Mouse (Mus musculus) gastrocnemius, postnatal 25 days (tissue): ENCODE data around the gene Klk1. TPM values are rescaled to one million over a fixed set of nuclear protein-coding genes. Genes with fewer than 3 reads are reported as not detected.
A peak's percentile ranks its signal among the peaks of the same experiment; 100 is the strongest.
"Not testable (repeated sequence)": the region's sequence is repeated elsewhere in the genome, so short reads cannot be mapped to it uniquely, and the experiment has no call there.

Experiments
- DNase-seq: peaks from one replicate; pipeline ENCODE4 v3.0.0; 2022
- long read RNA-seq, 2 experiments: library from polyadenylated mRNA; stranded (forward); transcript quantifications; one replicate each; pipeline ENCODE4 v2.0.0; 2021
- total RNA-seq, 2 experiments: library from RNA; stranded (reverse); gene quantifications; 1 replicate in 1 of 2; 2 replicates in 1 of 2; pipeline ENCODE4 v1.2.3; 2021

The Klk1 gene
- total RNA-seq, result not detected
- long read RNA-seq, experiment 1, result 0 reads
- long read RNA-seq, experiment 2, result 0 reads

DNA sequence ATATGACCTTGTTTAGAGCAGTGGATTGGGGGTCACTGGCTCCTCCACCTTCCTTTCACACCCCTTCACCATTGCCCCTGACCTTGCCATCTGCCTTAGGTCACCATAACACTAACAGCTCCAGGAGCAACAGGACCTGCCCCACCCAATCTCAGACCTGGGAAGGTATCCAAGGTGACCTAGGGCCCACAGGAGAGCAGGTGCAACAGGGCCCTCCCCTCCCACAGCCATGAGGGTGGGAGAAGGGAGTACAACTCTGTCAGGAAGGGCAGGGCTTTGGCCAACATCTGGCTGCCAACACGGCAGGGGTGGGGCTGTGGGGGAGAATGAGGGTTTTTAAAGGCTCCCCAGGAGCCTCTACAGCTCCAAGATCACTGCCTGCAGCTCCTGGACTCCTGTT, at the start of gene Klk1:
TSS of gene Klk1 (plus strand) at position 285 of the 400 bp plus-strand sequence.
- no peak for DNase-seq

DNA sequence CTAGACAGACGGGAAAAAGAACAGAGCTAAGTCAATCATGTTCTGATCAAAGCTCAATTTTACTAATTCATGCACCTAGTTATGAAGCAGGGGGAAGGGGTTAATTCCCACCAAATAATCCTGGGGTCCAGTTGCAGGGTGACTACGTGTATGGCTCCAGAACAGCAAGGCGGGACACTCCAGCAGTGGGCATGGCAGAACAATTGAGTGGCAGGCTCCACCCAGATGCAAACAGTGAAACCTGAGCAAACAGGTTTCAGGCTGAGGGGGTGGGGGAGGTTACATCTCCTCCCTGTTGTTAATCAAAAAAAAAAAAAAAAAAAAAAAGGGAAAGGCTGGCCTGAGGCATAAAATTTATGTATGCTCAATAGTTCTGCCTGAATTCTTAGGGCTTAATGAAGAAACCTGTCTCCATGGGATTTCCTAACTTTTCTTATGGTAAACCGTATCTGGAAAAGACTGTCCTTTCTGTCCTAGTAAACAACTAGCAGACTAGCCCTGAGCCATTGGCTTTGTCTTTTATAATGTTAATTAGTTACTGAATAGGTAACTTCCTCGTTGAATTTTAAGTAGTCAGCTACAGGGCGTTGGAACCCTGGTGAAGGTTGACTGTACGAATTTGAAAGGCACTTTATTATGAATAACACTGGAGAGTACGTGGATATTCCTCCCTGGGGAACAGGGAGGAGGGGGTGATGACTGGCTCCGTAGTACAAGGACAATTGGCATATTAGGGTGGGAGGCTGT, 45.7 kb upstream of the Klk1 start:
- DNase-seq, result no peak

DNA sequence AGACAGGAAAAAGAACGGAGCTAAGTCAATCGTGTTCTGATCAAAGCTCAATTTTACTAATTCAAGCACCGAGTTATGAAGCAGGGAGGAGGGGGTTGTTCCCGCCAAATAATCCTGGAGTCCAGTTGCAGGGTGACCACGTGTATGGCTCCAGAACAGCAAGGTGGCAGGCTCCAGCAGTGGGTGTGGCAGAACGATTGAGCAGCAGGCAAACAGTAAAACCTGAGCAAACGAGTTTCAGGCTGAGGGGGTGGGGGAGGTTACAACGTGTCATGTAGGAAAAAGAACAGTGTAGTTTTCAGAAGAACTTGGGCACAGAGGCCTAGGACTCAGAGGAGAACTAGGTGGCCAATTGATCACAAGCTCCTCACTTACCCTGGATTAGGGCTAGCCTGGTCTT, 38.6 kb upstream of the Klk1 start:
- DNase-seq, result not testable (repeated sequence)

DNA sequence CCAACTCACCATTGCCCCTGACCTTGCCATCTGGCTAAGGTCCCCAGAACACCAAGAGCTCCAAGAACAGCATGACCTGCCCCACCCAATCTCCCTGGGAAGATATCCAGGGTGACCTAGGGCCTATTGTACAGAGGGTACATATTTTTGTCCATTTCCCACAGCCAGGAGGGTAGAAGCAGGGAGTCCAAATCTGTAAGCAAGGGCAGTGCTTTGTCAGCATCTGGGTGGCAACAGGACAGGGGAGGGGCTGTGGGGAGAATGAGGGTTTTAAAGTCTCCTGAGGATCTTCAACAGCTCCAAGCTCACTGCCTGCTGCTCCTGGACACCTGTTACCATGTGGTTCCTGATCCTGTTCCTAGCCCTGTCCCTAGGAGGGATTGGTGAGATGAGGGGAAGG, 37.2 kb upstream of the Klk1 start, which contains the start of gene Klk1b24:
TSS of gene Klk1b24 (plus strand) at position 301 of the 400 bp plus-strand sequence.
- DNase-seq, result not testable (repeated sequence)

DNA sequence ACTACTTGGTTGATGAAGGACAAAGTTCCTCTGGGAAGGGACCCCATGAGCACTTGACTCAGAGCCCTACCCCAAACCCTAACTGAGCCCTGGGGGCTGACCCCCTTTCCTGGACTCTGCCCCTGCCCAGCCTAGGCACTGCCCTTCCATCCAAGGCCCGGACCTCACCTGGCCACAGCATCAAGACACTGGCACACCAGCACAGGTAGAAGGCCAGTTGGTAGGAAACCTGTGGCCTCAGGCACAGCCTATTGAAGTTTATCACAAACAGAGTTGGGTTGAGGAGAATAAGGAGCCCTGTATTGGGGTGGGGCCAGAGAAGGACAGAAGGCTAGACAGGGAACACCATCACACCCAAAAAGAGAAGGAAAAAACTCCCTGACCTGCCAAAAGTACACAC, 31.7 kb upstream of the Klk1 start:
- not testable (repeated sequence) for DNase-seq

DNA sequence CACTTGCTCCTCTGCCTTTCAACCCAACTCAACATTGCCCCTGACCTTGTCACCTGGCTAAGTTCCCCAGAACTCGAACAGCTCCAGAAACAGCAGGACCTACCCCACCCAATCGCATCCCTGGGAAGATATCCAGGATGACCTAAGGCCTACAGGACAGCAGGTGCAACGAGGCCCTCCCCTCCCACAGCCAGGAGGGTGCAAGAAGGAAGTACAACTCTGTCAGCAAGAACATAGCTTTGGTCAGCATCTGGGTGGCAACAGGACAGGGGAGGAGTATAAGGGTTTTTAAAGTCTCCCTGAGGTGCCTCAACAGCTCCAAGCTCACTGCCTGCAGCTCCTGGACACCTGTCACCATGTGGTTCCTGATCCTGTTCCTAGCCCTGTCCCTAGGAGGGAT, 27.3 kb upstream of the Klk1 start, which contains the start of gene Klk1b3:
TSS of gene Klk1b3 (plus strand) at position 301 of the 400 bp plus-strand sequence.
- no peak for DNase-seq

DNA sequence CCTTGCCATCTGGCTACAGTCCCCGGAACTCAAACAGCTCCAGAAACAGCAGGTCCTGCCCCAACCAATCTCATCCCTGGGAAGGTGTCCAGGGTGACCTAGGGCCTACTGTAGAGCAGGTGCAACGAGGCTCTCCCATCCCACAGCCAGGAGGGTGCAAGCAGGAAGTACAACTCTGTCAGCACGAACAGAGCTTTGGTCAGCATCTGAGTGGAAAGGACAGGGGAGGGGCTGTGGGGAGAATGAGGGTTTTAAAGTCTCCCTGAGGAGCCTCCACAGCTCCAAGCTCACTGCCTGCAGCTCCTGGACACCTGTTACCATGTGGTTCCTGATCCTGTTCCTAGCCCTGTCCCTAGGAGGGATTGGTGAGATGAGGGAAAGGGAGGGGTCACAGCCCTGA, 18.0 kb upstream of the Klk1 start, which contains the start of gene Klk1b4:
TSS of gene Klk1b4 (plus strand) at position 301 of the 400 bp plus-strand sequence.
- not testable (repeated sequence) for DNase-seq

DNA sequence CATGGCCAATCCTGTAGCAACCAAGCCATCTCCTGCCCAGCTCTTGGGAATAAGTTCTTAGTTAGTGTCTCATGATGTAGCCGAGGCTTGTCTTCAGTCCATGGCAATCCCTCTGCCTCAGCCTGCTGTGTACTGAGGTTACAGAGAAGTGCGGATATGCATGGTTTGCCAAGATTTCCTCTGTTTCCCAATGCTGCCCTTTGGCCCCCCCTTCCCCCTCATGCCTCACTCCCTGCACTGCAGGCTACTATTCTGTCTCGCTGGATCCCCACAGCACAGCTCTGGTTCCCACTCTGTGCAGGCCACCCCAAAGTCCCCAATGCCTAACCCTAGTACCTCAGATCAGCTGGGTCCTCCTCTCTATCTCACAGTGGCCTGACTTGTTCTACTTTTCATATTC, 16.9 kb upstream of the Klk1 start:
- no peak for DNase-seq

DNA sequence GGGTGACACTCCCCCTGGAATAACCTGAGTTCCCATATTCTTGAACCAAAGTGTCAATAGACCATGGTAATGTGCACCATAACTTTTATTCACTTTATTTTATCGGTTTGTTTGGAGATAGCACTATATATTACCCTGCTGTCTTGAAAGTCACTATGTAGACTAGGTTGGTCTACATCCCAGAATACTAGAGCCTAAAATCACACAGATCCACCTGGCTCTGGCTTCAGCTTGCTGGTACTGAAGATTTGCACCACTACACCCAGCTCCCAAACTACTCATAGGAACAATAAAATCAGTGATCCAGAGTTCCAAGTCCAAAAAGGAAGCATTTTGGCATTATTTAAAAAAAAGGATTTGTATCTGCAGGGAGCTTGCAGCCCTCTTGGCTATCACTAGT, 9.5 kb upstream of the Klk1 start, which contains the start of gene Klk1b5:
TSS of gene Klk1b5 (plus strand) at position 301 of the 400 bp plus-strand sequence.
- no peak for DNase-seq

DNA sequence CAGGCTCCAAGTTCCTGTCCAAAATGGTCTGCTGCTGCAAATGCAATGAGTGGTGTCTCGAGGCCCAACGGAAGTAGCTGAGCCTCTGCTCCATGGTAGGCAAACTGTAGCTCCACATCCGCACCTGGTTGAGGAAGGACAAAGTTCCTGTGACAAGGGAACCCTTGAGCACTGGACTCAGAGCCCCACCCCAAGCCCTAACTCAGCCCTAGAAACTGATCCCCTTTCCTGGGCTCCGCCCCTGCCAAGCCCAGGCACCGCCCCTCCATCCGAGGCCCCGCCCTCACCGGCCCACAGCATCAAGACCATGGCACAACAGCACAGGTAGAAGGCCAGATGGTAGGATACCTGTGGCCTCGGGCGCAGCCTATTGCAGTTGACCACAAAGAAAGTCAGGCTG, 3.6 kb upstream of the Klk1 start:
- not testable (repeated sequence) for DNase-seq

DNA sequence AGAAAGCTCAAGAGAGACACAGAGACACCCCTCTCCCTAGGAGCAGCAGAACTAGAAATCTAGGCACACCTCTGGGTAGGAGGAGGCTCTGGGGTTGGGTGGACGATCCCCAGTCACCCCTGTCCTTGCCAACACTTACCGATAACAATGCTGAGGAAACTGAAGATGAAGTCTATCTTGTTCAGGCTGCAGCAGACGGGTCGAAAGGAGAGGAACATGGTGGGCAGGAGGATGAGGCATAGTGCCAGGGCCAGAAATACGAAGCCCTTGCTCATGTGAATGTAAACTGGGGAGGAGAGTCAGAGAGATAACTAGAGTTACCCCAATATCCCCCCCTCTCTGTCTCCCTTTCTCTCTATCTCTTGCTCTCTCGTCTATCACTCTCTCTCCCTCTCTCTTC, 2.8 kb upstream of the Klk1 start:
- not testable (repeated sequence) for DNase-seq

DNA sequence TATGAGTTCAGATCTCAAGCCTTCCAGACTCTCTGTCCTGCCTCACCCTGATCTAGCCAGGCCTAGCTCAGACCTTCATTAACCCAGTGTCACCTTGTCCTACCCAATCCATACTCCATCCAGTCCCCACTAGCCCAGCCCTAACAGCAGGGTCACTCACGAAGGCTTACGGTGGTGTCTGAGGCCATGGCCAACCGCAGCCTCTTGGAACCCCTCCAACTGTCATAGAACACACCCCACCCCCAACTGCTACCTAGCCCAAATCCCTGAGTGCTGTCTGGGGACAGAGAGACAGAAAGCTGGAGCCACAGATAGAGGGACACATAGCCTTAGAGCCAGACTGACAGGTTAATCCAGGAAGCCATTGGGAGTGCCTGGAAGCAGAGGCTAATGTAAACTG, 10.7 kb downstream of the Klk1 start, which contains the start of gene Gm36864:
TSS of gene Gm36864 (plus strand) at position 269 of the 400 bp plus-strand sequence.
- no peak for DNase-seq

DNA sequence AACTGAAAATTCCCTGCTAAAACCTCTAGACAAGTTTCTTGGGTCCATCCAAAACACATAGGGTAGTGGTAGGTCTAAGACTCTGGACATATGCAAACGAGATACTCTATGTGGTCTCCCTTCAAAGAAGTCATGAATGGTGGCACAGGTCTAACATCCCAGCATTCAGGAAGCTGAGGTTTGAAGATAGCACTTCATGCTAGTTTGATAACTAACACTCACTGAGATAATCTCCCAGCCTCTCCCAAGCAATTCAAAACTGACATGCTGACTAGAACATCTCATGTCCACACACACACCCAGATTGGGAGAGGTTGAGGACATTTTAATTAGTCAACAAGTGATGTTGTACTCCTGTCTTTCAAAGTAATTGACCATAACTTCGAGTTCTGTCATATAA, 14.8 kb downstream of the Klk1 start:
- no peak for DNase-seq

DNA sequence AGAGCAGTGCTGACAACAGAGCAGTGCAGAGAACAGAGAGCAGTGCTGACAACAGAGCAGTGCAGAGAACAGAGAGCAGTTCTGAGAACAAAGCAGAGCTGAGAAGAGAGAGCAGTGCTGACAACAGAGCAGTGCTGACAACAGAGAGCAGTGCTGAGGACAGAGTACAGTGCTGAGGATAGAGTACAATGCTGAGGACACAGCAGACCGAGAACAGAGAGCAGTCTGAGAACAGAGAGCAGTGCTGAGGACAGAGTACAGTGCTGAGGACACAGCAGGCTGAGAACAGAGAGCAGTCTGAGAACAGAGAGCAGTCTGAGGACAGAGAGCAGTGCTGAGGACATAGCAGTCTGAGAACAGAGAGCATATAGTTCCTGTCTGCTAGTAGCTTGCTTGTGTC, 15.6 kb downstream of the Klk1 start:
- no peak for DNase-seq

DNA sequence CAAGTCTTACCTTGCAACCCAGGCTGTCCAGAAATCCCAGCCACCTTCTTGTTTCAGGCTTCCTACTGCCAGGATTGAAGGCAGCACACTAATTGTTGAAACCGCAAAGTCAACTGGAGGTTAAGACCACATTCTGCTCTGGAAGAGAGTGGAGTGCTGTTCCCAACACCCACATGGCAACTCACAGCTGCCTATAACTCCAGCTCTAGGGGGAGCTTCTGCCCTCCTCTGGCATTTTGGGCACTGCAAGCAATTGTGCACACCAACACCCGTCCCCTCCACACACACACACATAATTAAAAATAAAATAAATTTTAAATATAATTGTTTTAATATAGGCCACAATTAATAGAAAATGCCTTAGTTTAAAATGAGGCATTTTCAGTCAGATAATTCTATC, 16.0 kb downstream of the Klk1 start:
- DNase-seq, result no peak

DNA sequence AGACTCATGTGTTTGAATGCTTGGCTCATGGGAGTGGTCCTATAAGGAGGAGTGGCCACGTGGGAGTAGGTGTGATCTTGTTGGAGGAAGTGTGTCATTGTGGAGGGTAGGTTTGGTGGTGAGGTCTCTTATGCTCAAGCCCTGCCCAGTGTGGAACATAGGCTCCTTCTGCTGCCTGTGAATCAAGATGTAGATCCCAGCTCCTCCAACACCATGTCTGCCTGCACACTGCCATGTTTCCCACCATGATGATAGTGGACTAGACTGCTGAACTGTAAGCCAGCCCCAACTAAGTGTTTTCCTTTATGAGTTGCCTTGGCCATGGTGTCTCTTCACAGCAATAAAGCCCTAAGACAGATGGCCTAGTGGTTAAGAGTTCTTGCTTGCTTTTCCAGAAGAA, 18.9 kb downstream of the Klk1 start:
- no peak for DNase-seq

DNA sequence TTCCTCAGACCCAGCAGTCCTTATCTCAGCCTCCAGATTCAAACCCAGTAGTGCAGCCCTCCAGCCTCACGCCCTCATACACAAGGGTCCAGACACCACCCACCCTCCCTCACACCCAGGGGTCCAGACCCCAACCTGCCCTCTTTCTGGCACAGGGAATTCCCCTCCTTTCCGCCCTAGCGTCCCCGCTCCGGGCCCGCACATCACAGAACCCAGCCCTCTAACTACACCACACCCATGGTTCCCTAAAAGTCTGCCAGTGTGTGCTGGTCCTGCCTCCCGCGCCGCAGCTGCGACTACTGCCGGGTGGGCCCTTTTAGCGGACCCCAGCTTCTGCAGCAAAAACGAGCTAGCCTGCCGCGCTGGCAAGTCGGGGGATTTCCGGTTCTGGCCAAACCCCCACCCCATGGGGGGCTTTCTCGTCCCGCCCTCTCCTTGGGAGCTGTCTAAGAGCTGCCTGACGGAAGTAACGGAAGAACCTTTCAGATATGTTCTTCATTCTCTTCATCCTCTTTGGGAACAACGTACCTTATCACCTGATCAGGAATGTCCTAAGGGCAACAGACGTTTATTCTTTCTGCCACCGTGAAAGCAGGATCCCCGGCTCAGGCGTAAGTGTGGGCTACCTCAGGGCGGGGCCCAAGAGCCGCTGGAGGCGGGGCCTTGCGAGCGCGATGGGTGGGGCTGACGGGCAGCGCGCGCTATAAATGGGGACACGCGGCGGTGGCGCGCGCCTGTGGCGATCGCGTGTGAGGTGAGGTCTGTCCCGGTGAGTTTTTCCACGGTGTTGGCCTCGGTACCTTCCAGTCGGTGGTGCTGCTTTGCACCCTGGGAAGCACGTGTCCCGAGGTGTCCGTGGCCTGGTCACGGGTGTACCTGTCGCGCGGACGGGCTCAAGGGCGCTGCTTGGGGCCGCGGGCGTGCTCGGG, 21.2 kb downstream of the Klk1 start, which contains the start of the genes 1700028J19Rik and 2410002F23Rik:
TSS of gene 1700028J19Rik (minus strand) at position 641 of the 929 bp plus-strand sequence.
TSS of gene 2410002F23Rik (plus strand) at position 668 of the 929 bp plus-strand sequence.
- DNase-seq, result peak; percentile 86

DNA sequence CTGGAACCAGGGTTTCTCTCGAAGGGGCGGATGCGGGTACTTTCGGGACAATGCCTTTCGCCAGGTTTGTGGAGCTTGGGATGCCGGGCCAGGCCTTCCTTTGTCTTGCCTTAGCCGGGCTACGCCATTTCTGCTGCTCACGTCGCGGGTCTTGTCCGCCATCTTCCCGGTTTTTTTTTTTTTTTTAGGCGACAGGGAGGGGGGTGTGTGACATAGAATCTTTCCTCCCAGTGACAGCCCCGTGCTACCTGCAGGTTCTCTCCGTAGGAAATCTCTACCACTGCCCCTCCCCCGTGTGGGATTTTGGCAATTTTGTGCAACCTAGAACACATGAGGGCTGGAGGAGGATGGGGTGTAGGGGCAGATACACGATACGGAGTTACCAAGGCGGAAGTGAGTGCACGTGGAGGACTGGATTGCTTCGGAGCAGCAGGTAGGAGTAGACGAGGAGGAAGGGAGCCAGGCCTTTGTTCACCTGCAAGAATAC, 21.9 kb downstream of the Klk1 start:
- no peak for DNase-seq

DNA sequence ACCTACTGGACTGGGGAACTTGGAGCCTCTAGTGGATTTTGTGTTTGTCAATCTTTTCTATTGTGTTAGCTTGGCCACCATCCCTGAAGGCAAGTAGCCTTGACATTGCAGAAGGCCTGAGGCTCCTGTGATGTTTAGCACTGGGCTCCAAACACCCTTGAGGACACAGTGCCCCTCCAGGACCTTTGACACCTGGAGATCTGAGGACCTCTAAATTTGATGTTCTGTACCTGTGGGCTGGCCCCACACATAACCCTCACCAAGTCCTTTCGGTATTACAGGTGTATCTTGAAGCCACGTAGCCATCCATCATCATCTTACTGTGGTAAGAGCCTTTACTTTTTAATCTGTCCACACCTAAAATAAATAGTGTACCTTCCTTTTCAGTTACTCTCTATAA, 22.8 kb downstream of the Klk1 start:
- no peak for DNase-seq

DNA sequence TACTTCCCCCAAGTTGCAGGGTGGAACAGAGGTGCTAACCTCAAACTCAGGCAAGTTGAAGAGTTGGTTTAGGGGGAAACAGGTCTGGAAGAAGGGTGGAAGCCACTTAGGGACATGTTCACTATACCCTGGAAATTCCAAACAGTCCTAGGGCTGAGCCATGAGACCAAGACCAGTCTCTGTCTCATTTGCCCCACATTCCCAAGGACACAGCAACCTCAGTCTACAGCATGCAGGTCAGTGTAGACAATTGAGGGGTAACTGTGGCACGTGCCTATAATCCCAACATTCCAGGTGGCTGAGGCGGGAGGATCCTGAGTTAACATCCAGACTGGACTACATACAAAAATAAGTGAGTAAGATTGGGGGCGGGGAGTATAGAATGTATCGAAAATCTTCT, 24.1 kb downstream of the Klk1 start:
- DNase-seq, result no peak

DNA sequence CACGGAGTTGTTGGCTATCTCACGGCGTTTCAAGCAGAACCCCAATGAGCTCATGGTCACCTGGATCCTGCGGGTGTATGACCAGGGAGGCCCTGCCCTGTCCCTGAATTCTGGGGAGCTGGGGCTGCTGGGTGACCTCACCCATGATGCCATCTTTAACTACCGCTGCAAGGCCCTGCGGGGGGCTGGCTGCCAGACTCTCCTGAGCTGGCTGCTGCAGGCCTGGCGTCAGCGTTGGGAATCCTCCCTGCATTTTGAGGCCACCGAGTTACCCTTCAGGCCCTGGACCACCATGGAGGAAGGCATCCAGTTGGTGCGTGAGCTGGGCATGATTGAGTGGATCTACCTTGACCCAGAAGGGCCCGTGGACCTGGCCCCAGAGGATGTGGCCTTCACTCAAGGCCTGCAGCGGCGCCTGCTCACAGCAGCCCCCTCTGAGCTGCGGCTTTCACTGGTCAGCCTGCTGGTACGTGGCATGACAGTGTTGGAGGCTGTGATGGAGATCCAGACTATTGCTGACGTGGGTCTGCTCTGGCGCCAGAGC, 25.6 kb downstream of the Klk1 start:
- DNase-seq, result not testable (repeated sequence)

DNA sequence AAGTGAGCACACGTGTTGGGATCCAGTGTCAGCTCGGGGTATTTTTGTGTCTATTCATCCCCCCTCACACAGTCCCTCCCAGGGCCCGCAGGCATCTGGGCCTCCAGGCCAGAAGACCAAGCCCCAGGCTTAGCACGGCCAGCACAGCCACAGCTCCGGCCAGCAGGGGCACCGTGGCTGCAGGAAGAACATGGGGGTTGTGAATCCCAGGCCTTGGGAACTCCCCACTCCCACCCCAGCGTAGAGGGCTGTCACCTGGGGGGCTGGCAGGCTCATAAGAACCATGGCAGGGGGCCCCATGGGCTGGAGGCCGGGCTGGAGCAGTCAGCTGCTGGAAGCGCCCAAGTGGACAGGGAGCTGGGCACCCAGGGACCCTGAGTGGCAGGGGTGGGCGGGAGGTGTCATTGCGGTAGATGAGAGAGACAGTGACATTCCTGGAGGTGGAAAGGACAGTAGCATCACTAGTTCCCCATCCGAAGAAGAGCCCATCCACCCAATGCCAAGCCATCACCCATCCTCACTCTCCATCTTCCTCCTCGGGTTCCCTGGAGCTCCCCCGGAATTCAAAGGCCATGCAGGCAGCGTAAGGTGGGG, 28.0 kb downstream of the Klk1 start:
- DNase-seq, result no peak
